Mouse (Mus musculus): Measurements from ENCODE around the gene Frmd4a. TPM values are rescaled to one million over a fixed set of nuclear protein-coding genes. Genes with fewer than 3 reads are reported as not detected.

Frmd4a gene
- total RNA-seq, 1 experiment = 9.3 TPM

- H3K4me1 ChIP-seq (ENCODE audit: control insufficient read depth in 2 of 2, insufficient read depth in 2 of 2, low read length in 2 of 2, poor library complexity in 1 of 2) = peaks cover 2 to 29% of the 10 kb centered on the region in 2 experiments
- TF ChIP-seq MAFK (IDR thresholded peaks at IDR 0.05; ENCODE audit: insufficient read depth, low read depth, low read length) (no peak), ZNF384 (IDR thresholded peaks at IDR 0.05; ENCODE audit: low read depth, low read length) (no peak), ZC3H11A (IDR thresholded peaks at IDR 0.05; ENCODE audit: borderline replicate concordance, low read depth, low read length) (no peak), CHD2 (IDR thresholded peaks at IDR 0.05; ENCODE audit: low read depth, low read length) (no peak), HCFC1 (IDR thresholded peaks at IDR 0.05; ENCODE audit: borderline replicate concordance, insufficient read depth, low read length) (no peak)
- H3K4me3 ChIP-seq (ENCODE audit: insufficient read depth in 1 of 2, low read depth in 1 of 2, low read length in 2 of 2, poor library complexity in 1 of 2, severe bottlenecking in 1 of 2) = no peak overlapping the region
- no peaks in the 10 kb centered on the region for H3K9me3 ChIP-seq (ENCODE audit: control insufficient read depth, insufficient read depth, low read depth, low read length)
- DNase-seq (ENCODE audit: low read depth, low spot score) = no peak
- in situ Hi-C loops (cut with MboI; ENCODE audit: low sequenced_read_pairs in 2 of 2, unreplicated experiment in 2 of 2) = no loop called here
- H3K9ac ChIP-seq (ENCODE audit: insufficient read depth, low read depth, low read length, poor library complexity, severe bottlenecking) = no peak overlapping the region
- no peaks in the 10 kb centered on the region for H3K36me3 ChIP-seq (ENCODE audit: control insufficient read depth, insufficient read depth, low read length, poor library complexity, severe bottlenecking)
- no peak overlapping the region for H3K27ac ChIP-seq (ENCODE audit: insufficient read depth, low read depth, low read length, poor library complexity, severe bottlenecking)
Observed at GRCm38 (mm10) chr2:4541330-4541729, 523.8 kb downstream of the Frmd4a start.

DNA sequence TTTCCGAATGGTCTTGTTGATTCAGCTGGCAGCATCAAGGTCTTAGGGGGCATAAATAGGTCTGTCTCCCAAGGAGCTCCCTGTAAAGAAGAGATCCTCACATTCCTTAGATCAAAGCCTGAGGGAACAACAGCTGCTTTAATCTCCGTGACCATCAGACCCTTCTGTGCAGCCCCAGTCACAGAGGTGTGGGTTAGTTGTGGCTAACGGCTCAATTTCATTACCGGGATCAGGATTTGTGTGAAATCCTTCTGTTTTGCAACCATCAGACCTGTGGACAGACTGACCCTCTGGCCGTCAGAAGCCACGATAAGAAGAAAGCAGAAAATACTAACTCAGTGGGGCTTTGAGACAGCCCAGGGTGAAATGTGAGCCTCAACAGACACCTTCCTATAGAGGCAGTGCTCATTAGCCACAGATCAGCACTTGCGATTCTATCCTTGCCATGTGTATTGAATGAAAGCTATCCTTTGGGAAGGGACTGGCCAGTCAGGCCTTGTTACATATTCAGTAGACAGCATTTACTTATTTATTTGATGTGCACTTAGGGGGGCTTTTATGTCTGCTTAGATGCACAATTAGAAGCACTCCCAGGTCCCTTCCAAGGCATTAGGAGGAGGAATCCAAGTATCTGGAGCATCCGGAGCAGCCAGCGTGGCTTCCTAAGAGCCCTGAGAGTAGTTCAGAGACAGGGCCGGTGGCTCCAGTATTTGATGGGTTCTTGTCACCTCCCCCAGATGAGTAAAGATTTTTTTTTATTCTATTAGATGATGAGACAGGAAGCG lies 524.5 kb downstream of the Frmd4a start:
- no peak for TF ChIP-seq HCFC1 (IDR thresholded peaks at IDR 0.05; ENCODE audit: borderline replicate concordance, insufficient read depth, low read length)
- TF ChIP-seq ZC3H11A (IDR thresholded peaks at IDR 0.05; ENCODE audit: borderline replicate concordance, low read depth, low read length) = no peak
- no peak for TF ChIP-seq ZNF384 (IDR thresholded peaks at IDR 0.05; ENCODE audit: low read depth, low read length)
- TF ChIP-seq MAFK (IDR thresholded peaks at IDR 0.05; ENCODE audit: insufficient read depth, low read depth, low read length) = no peak
- no peak for TF ChIP-seq CHD2 (IDR thresholded peaks at IDR 0.05; ENCODE audit: low read depth, low read length)
- no peak overlapping the region for H3K27ac ChIP-seq (ENCODE audit: insufficient read depth, low read depth, low read length, poor library complexity, severe bottlenecking)
- in situ Hi-C loops (cut with MboI; ENCODE audit: low sequenced_read_pairs in 2 of 2, unreplicated experiment in 2 of 2) = no loop called here
- H3K9me3 ChIP-seq (ENCODE audit: control insufficient read depth, insufficient read depth, low read depth, low read length) = no peaks in the 10 kb centered on the region
- H3K9ac ChIP-seq (ENCODE audit: insufficient read depth, low read depth, low read length, poor library complexity, severe bottlenecking) = no peak overlapping the region
- H3K4me3 ChIP-seq (ENCODE audit: insufficient read depth in 1 of 2, low read depth in 1 of 2, low read length in 2 of 2, poor library complexity in 1 of 2, severe bottlenecking in 1 of 2) = no peak overlapping the region
- DNase-seq (ENCODE audit: low read depth, low spot score) = no peak
- H3K4me1 ChIP-seq (ENCODE audit: control insufficient read depth in 2 of 2, insufficient read depth in 2 of 2, low read length in 2 of 2, poor library complexity in 1 of 2) = peaks cover 2 to 29% of the 10 kb centered on the region in 2 experiments
- H3K36me3 ChIP-seq (ENCODE audit: control insufficient read depth, insufficient read depth, low read length, poor library complexity, severe bottlenecking) = no peaks in the 10 kb centered on the region

DNA sequence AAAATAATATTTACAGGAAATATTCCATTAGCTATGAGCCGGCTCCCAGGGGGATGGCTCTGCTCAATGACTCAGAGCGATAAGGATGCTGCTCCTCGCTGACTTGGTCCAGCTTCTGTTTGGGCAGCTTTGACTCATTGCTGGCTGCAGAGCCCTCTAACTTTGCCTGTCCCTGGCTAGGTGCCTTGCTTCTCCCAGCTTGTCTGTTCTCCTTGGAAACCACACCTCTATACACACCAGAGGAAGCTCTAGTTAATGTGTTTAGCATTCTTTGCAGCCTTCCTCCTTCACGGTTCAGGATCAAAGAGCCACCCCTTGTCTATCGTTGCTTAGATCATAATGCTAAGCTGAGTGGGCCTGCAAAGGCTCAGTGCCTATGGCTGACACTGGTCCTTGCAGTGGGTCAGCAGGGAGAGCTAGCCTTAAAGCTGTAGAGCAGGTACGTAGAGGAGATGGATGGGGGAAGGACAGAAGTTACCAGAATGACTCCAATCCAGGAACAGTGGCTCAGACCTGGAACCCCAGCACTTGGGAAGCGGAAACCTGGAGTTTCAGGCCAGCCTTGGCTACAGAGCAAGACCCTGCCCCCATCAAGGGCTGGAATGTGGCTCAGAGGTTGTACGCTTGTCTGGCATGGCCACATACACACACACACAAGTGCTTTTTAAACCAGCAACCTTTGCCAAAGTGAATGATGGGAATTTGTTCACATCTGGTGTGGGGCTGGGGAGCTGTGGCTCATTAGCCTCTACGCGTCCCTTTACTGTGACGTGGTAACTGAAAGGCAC lies 525.3 kb downstream of the Frmd4a start:
- peaks cover 2 to 29% of the 10 kb centered on the region in 2 experiments for H3K4me1 ChIP-seq (ENCODE audit: control insufficient read depth in 2 of 2, insufficient read depth in 2 of 2, low read length in 2 of 2, poor library complexity in 1 of 2)
- in situ Hi-C loops (cut with MboI; ENCODE audit: low sequenced_read_pairs in 2 of 2, unreplicated experiment in 2 of 2) = no loop called here
- H3K36me3 ChIP-seq (ENCODE audit: control insufficient read depth, insufficient read depth, low read length, poor library complexity, severe bottlenecking) = no peaks in the 10 kb centered on the region
- no peak for TF ChIP-seq MAFK (IDR thresholded peaks at IDR 0.05; ENCODE audit: insufficient read depth, low read depth, low read length)
- DNase-seq (ENCODE audit: low read depth, low spot score) = no peak
- no peak overlapping the region for H3K9ac ChIP-seq (ENCODE audit: insufficient read depth, low read depth, low read length, poor library complexity, severe bottlenecking)
- no peaks in the 10 kb centered on the region for H3K9me3 ChIP-seq (ENCODE audit: control insufficient read depth, insufficient read depth, low read depth, low read length)
- no peak overlapping the region for H3K27ac ChIP-seq (ENCODE audit: insufficient read depth, low read depth, low read length, poor library complexity, severe bottlenecking)
- H3K4me3 ChIP-seq (ENCODE audit: insufficient read depth in 1 of 2, low read depth in 1 of 2, low read length in 2 of 2, poor library complexity in 1 of 2, severe bottlenecking in 1 of 2) = no peak overlapping the region

DNA sequence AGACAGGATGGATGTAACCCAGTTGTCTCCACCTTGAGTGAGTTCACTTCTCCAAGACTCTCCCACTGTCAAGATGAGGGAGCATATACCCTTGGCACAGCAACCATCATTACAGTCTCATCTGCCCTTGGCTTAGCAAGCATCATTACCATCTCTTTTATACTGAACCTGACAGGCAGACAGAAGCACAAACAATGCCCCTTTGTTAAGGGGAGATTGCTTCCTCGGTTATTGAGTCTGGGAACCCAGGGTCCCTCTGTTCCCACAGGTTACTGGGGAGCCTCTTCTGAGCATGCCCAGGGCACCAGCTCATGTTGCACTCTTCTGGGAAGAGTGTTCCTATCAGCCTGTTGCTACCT lies 525.9 kb downstream of the Frmd4a start:
- Histone ChIP-seq H3K27ac (ENCODE audit: insufficient read depth, low read depth, low read length, poor library complexity, severe bottlenecking) (no peak overlapping the region), H3K4me3 (ENCODE audit: insufficient read depth in 1 of 2, low read depth in 1 of 2, low read length in 2 of 2, poor library complexity in 1 of 2, severe bottlenecking in 1 of 2) (no peak overlapping the region), H3K36me3 (ENCODE audit: control insufficient read depth, insufficient read depth, low read length, poor library complexity, severe bottlenecking) (no peaks in the 10 kb centered on the region), H3K9ac (ENCODE audit: insufficient read depth, low read depth, low read length, poor library complexity, severe bottlenecking) (no peak overlapping the region), H3K9me3 (ENCODE audit: control insufficient read depth, insufficient read depth, low read depth, low read length) (no peaks in the 10 kb centered on the region), H3K4me1 (ENCODE audit: control insufficient read depth in 2 of 2, insufficient read depth in 2 of 2, low read length in 2 of 2, poor library complexity in 1 of 2) (peaks cover 2 to 27% of the 10 kb centered on the region in 2 experiments)
- no peak for DNase-seq (ENCODE audit: low read depth, low spot score)
- no peak for TF ChIP-seq CHD2 (IDR thresholded peaks at IDR 0.05; ENCODE audit: low read depth, low read length)
- TF ChIP-seq HCFC1 (IDR thresholded peaks at IDR 0.05; ENCODE audit: borderline replicate concordance, insufficient read depth, low read length) = no peak
- TF ChIP-seq ZC3H11A (IDR thresholded peaks at IDR 0.05; ENCODE audit: borderline replicate concordance, low read depth, low read length) = no peak
- no peak for TF ChIP-seq ZNF384 (IDR thresholded peaks at IDR 0.05; ENCODE audit: low read depth, low read length)
- no peak for TF ChIP-seq MAFK (IDR thresholded peaks at IDR 0.05; ENCODE audit: insufficient read depth, low read depth, low read length)
- in situ Hi-C loops (cut with MboI; ENCODE audit: low sequenced_read_pairs in 2 of 2, unreplicated experiment in 2 of 2) = no loop called here

All from ES-E14 (cell line).